Mouse (Mus musculus): ENCODE results near the gene Fto.

- TF ChIP-seq CTCF (IDR thresholded peaks at IDR 0.05; ENCODE audit: low read depth) (no peak), EP300 (IDR thresholded peaks at IDR 0.05; ENCODE audit: low read depth) (no peak)
Measured at GRCm38 (mm10) chr8:91370899-91371298, 57.6 kb downstream of the Fto start.

All from liver, embryonic 14.5 days (tissue).